Mouse (Mus musculus) ovary, postnatal 14 days (tissue): ENCODE results near the gene Avl9.

Experiments
- DNase-seq: peaks from one replicate; pipeline ENCODE4 v3.0.0; 2022; ENCODE audit warnings: low spot score

Gene Avl9

DNA sequence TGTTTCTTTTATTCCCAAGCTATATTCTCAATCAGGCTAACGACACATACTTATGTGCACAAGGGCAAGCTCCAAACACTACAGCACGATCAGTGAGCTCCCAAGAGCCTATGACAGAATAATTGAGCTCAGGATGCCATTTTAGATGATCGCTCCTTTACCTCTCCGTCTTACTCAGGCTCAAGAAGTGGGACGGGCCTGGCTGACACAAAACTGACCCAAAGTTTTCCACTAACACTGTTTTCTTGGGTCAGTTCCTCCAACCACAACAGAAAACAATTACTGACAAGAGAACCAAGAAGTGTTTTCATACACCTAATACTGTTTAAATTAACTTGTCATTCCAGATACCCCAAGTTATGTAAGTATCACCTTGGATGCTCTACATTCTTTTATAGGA, 80.1 kb downstream of the Avl9 start:
- no peak for DNase-seq

DNA sequence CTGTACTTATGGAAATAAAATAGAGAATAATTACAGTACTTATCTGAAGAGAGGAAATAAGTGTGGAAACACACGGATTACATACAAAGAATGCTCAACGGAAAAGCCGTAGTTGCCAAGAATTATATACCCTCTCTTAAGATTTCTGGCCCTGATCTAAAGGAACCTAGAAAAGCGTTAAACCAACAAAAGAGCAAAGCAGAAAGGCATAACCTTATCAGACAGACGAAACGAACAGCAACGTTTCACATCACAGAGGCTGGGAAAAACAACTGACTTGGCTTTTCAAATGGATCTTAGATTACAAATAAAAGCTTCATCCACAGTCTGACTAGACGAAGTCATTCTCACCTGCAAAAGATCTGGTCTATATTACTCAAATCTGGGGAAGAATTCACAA, 81.5 kb downstream of the Avl9 start:
- no peak for DNase-seq

DNA sequence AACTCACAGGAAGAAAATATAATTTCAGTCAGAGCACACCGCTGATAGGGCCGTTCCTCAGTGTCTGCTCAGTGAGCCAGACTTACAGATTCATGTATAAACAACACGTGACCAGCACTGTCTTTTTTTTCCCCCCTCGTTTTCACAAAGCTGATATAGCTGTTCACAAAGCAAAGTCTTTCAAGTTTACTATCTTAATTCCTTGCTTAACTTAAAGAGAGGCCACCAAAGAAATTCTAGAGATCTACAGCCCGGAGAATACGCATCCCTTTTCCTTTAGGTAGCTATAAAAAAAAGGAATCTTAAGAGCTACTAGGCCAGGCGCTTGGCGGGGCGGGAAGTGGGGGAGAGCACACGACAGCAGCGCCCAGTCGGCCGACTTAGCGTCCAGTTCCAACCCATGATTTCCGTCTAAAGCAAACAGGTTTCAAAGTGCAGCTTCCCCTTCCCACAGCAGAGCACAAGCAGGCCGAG, 82.0 kb downstream of the Avl9 start:
- peak; percentile 11 for DNase-seq

DNA sequence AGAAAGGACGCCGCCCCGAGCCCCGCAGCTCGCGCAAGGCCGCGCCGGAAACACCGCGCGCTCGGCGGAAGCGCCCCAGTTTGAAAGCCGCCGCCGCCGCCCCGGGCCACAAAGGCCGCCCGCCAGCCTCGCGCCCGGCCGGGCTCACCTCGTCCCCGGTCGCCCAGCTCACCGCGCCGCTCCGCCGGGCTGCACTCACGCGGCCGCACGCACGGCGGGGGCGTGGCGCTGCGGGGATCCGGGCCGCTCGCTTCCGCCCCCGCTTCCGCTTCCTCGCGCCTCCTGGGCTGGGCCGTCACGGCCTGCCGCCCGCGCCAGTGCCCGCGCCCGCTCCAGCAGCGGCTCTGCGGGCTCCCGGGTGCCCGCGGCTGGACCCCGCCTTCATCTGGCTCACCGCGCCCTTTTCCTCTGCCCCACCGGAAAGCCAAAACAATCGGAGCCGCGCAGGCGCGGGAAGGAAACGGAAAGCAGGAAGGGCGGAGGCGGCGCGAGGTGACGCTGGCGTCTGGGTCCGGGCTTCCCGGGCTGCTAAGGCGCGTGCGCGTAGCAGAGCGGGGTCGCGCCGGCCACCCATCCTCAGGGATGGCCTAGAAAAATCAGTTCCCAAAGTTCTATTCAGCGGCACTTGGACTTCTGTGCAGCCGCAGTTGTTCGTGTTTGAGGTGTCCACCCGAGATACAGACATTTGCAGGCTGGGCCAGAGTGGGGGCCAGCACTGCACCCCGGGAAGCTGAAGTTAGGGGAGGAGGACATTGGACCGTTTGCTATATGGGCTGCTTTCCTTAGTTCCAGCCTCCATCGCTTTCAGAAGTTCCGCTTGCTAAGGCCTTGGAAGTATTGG, 82.8 kb downstream of the Avl9 start, which contains the start of gene Kbtbd2:
Gene Kbtbd2 (minus strand): TSS at position 503 of the 841 bp plus-strand sequence.
- DNase-seq: peak; percentile 89

DNA sequence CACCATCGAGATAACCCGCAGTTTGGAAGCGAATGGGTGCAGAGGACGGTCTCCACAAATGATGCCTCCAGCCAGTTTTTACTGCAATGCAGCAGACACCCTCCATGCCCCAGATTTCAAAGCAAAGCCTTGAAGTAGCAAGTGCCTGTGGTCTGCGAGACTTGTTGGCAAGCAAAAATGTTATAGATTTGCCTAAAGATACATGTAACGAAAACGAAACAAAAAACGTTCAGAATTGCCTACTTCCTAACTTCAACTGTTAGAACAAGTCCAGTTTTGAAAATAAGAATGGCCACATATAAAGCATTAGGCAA, 83.4 kb downstream of the Avl9 start:
- no peak for DNase-seq

DNA sequence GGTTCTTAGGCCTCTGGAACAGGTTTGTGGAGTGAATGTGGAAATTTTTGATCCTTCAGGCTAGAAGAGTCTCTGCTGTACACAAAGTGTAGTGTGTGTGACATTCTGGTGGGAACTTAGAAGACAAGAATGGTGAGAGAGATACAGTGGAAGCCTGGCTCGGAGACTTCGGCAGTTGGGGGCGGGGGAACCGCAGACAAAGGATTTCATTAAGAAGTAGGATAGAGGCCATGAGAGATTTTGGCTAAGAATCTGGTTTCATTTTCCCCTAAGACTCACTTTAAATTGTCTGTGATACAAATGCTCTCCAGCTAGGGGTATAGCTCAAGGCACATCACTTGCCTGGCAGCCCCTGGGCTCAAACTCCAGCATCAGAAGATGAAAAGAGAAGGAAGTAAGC, 90.3 kb downstream of the Avl9 start:
- no peak for DNase-seq

DNA sequence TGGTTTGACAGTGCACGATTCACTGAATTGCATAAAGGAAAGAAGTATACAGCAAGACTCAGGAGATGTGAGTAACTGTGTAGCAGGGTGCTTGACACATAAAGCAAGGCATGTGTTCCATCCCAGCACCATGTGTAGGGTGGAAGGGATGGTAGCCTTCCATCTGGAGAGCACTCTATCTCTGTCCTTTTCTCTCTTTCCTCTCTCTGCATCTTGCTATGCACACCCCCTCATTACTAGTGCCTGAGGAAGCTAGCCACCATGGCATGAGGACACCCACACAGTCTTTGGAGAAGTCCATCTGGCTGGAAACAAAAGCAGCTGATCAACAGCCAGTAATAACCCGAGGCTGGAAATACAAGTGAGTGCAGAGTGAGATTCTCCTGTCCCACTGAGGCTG, 91.5 kb downstream of the Avl9 start:
- DNase-seq: no peak

DNA sequence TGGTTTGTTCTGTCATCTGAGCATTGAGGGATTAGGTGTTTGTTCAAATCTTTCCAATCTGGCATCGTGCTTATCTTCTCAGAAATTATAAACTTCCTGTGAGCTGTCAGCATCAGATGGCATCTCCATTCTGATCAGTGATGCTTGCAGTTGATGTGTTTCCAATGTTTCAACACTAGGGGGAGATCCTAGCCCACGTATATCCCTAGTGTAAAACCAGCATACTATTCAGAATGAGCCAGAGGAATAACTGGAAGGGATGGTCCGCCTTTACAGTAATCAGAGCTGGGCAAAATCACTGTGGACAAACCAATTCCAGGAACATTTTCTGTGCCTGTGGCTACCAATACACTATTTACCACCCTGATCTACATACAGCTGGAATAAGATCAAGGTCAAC, 94.0 kb downstream of the Avl9 start:
- peak; percentile 30 for DNase-seq
